Mouse (Mus musculus) A20 (cell line): ENCODE data around the gene Actb.

Experiments used
- DNase-seq: peaks from one replicate; pipeline ENCODE4 v3.0.0-alpha.2; 2011; ENCODE audit warnings: low read depth, low spot score

The Actb gene

DNA sequence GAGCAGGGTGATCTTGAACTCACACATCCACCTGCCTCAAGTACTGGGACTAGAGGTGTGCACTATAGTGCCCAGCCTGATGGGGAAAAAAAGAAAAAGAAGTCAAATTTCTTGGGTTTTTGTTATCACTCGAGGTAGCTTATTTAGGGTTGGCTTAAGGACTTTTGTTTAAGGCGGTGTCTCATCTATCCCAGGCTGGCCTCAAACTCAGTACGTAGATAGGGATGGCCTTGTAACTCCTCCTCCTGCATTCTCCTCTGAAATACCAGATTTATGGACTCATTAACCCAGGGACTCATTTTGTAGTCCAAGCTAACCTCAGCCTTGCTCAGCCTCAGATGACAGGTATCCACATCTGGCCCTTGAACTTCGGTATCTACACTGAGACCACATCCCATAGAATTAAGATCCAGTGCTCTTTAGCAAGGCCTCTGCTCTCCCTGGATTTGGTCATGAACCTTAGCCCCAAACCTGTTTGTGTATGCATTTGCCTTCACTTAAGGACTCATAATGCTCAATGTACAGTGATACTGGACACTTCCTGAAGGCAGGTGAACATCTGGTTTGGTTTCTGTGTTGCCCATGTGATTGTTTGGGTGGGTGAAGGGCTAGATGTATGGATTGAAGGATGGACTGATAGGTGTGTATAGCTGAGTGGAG, 4.6 kb downstream of the Actb start:
- DNase-seq = peak; percentile 68

DNA sequence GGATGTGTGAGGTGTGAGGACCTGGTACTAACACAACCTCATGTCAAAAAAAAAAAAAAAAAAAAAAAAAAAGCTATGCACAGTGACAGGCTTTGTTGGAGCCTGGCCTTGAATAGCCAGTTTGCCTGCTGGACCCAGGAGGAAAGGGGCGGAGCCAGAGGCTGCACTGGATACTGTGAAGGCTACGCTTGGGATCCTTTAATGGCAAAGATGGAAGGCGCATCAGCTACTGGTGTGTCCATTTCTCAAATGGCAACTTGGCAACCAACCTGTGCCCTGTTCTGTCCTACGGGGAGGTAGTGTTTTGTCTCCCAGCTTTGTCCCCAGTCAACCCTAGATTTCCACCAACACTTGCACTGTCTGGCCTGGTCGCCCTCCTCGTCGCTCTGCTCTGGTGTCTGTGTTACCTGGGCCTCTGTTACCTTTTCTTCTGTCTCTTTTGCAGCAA, 5.2 kb downstream of the Actb start:
- peak; percentile 59 for DNase-seq

DNA sequence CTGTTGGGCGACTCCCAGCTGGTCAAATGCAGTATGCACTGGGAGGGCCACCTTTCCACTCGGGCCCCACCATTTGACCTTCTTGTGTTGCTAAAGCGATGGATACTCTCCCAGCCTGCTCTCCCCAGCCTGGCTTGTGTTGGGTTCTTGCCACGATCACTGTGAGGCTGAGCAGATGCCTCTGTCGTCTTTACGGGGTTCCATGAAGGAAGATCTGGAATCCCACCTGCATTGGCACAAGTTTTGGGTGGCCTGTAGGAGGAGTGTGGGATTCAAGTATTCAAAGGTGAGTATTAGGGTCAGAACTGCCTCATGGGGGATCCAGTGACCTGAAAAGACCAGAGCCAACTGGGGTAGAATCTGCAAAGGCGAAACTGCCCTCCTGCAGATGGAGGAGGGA, 5.9 kb downstream of the Actb start:
- peak; percentile 40 for DNase-seq

DNA sequence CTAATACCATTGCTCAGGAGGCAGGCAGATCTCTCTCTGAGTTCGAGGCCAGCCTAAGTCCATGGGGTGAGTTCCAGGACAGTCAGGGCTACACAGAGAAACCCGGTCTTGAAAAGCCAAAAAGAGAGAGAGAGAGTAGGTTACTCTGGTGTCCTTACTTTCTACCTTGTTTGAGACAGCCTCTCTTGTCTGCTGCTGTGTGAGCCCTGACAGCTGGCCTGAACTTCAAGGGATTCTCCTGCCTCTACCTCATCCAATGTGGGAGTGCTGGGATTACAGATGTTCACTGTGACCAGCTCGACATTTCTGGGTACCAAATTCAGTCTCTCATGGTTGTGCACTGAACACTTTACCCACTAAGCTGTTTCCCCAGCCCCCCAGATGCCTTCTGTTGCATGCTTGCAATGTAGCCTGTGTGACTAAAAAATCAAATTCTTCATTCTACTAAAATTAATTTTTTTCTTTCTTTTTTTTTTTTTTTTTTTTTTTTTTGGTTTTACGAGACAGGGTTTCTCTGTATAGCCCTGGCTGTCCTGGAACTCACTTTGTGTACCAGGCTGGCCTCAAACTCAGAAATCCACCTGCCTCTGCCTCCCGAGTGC, 6.5 kb downstream of the Actb start:
- DNase-seq = peak; percentile 41

DNA sequence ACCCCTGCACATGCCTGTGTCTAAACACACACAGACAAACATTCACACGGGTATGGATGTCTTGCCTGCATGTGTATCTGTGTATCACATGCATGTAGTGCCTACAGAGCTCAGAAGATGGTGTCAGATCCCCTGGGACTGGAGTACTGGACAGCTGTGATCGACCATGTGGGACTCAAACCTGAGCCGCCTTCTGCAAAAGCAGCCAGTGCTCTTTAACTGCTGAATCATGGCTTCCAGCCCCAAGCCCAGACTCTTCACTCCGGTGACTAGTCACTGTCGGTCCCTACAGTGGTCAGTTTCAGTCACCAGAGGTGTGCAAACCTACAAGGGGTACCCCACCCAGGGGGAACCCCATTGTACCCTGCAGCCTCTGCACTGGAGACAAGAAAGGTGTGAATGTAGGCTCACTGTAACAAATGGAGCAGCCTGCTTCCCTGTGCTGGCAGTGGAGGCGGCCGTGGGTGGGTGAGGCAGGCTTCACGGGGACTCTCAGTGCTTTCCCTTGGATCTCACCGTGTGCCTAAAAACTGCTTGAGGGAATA, 7.4 kb downstream of the Actb start:
- DNase-seq = peak; percentile 53

GRCm38 (mm10) chr5:142898316-142898715, 8.2 kb downstream of the Actb start:
- DNase-seq = peak; percentile 15

GRCm38 (mm10) chr5:142897568-142898248, 8.8 kb downstream of the Actb start:
- DNase-seq = no peak

- DNase-seq = peak; percentile 38
These were observed 9.8 kb downstream of the Actb start for GRCm38 (mm10) chr5:142896713-142897112.

DNA sequence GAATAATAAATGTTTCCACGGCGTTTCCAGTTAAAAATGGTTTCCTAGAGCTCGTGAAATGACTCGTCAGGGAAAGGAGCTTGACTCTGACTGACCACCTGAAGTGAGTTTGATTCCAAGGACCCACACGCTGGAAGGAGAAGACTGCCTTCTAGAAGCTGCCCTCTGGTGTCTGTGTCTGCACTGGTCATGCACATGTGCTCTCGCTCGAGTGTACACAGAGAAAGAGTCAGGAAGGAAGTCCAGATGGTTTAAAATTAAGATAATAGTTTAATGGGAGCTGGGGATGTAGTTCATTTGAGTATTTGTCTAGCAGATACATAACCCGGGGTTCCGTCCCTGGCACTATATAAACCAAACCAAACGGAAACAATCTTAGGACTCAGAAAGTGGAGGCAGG, 10.4 kb downstream of the Actb start:
- DNase-seq = peak; percentile 63

GRCm38 (mm10) chr5:142894918-142895613, 11.5 kb downstream of the Actb start, which contains the start of gene Fbxl18:
Gene Fbxl18, minus strand, starts transcription at chr5:142895421.
- DNase-seq = peak; percentile 94

- no peak for DNase-seq
These were observed 15.2 kb downstream of the Actb start for GRCm38 (mm10) chr5:142891396-142891795.

DNA sequence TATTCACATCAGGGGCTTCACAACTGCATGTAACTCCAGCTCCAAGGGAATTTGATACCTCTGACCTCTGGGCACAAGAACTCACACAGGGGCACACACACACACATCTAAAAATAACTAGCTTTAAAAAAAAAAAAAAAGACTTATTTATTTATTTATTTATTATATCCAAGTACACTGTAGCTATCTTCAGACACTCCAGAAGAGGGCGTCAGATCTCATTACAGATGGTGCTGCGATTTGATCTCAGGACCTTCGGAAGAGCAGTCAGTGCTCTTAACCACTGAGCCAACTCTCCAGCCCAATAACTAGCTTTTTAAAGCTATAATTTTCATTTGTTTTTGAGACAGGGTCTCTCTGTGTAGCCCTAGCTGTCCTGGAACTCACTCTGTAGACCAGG, 19.0 kb downstream of the Actb start:
- peak; percentile 23 for DNase-seq

DNA sequence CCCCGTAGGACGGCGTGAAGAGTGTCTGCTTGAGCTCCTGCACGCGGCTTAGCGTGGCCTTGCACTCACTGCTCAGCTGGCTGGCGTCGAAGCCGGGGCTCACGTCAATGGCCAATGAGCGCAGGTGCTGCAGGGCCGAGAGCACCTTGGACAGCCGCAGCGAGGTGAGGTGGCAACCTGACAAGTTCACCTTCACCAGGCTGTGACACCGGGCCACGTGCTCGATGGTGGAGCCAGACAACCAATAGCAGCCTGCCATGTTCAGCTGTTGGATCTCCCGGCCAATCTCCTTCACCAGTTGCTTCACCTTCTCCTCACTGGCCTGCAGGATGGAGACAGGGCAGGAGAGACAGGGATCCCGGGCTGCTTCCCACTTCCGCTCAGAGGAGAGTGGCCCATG, 19.8 kb downstream of the Actb start:
- no peak for DNase-seq

- DNase-seq = no peak
These were observed 20.4 kb downstream of the Actb start for GRCm38 (mm10) chr5:142886181-142886580.

- DNase-seq = no peak
These were observed 24.1 kb downstream of the Actb start for GRCm38 (mm10) chr5:142882471-142882870.

DNA sequence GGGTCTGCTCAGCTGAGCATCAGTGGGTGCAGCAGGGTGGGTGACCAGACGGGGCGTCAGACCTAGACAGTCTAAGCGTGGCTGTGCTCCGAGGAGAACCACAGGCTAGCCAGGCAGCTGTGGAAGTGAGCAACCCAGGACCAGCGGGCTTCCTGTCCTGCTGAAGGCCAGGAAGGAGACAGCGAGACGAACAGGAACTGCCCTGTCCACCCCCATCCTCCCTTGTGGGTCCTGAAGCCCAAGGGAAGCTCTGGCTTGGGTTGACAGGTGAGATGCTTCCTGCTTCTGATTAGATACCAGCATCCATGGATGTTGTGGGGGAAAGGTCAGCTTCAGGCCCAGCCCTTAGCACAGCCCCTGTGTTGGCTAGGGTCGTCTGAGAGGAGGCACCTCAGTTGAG, 24.6 kb downstream of the Actb start:
- no peak for DNase-seq

GRCm38 (mm10) chr5:142880806-142881516, 25.6 kb downstream of the Actb start:
- no peak for DNase-seq

DNA sequence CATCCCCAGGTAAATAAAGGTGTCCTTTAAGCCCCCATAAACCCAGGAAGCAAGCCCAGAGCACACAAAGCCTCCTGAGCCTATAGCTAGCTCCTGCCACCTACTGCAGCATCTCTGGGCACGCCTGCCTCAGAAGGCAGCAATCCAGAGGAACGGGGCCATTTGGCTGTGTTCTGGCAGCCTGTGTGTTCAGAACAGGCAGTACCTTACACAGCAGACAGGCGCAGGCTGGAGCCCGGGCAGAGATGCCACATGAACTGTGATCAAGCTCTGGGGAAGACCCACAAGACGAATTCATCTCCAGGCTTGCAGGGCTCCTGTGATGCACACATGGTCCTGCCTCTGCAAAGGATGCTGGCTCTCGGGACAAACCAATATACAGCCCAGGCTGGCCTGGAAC, 26.3 kb downstream of the Actb start:
- no peak for DNase-seq

DNA sequence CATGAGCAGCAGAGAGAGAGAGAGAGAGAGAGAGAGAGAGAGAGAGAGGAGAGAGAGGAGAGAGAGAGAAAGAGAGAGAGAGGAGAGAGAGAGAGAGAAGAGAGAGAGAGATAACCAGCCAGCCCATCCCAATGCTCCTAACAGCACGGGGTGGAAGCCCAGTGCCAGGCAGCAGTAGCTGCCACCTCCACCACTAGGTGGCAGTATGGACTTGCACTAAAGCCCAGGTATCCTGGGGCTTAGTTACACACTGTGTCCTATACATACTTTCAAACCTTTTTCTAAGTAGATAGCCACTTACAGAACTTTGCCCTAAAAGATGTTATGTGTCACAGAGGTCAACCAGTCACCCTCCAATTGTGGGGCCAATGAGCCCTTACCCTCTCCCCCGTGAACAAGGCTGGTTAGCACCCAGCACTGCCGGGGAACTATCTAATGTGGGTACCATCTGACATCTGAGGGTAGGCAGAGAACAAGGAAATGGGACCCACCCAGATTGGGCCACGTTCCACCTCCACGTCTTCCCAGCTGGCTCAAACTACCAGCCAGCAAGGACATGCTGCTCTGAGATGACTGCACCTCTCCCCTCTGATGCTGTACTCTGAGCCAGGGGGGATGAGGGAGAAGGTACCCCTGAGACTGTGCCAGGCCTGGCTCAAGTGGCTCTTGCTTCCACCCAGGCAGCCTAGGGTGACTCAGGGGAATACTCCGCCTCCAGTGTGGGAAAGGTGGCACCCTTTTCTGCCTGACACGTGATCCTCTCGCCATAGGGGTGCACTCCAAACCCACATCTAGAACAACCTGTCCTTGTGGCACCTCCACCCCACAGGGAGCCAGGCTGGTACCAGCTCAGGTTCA, 27.0 kb downstream of the Actb start:
- DNase-seq = peak; percentile 86

- DNase-seq = no peak
These were observed 28.0 kb downstream of the Actb start for GRCm38 (mm10) chr5:142878570-142878969.
